Mouse (Mus musculus) megakaryocyte-erythroid progenitor cell, adult 5-6 weeks (primary cell): ENCODE results near the gene Dstyk. TPM values are rescaled to one million over a fixed set of nuclear protein-coding genes. Genes with fewer than 3 reads are reported as not detected.

Experiments
- ATAC-seq: replicated peaks from 2 replicates; pipeline ENCODE4 v1.8.0; 2016; ENCODE audit warnings: mild to moderate bottlenecking, inconsistent platforms; ENCODE audit not compliant: severe bottlenecking, poor library complexity, low FRiP score, low TSS enrichment
- total RNA-seq, 2 experiments: library from RNA; stranded (forward) in 1 of 2; stranded (reverse) in 1 of 2; fragments of 200-1000, 215-1000 nt in 1 of 2; fragments of >200 nt in 1 of 2; fragmentation: Nextera tagmentation in 1 of 2; gene quantifications; 2 replicates each; pipeline ENCODE4 v1.2.3; 2014 to 2017

Gene Dstyk
- total RNA-seq, 2 experiments from 2014 or later, result 3.8 to 5.1 TPM

- ATAC-seq, result no peak
These were observed 66.4 kb downstream of the Dstyk start for GRCm38 (mm10) chr1:132483759-132484158.

GRCm38 (mm10) chr1:132500535-132500934 lies 83.2 kb downstream of the Dstyk start:
- ATAC-seq, result no peak

GRCm38 (mm10) chr1:132505155-132505554 lies 87.8 kb downstream of the Dstyk start:
- ATAC-seq, result no peak

GRCm38 (mm10) chr1:132506058-132506457 lies 88.7 kb downstream of the Dstyk start, which contains the start of gene Tmem81:
Gene Tmem81, plus strand, starts transcription at chr1:132506230.
- no peak for ATAC-seq

GRCm38 (mm10) chr1:132506656-132507055 lies 89.3 kb downstream of the Dstyk start:
- ATAC-seq, result no peak

- ATAC-seq, result no peak
These were observed 92.4 kb downstream of the Dstyk start for GRCm38 (mm10) chr1:132509771-132510170.

- no peak for ATAC-seq
These were observed 94.2 kb downstream of the Dstyk start for GRCm38 (mm10) chr1:132511521-132511920.

- ATAC-seq, result no peak
These were observed 94.8 kb downstream of the Dstyk start for GRCm38 (mm10) chr1:132512106-132512505.

- no peak for ATAC-seq
These were observed 98.0 kb downstream of the Dstyk start for GRCm38 (mm10) chr1:132515339-132515738.

Other genes starting within 250 kb of the Dstyk start
- gene Lemd1, start 226.1 kb upstream of the Dstyk start, total RNA-seq (2014; fragmentation: Nextera tagmentation), result not detected in 2 replicates
- gene Lemd1, start 226.1 kb upstream of the Dstyk start, total RNA-seq (2017), result not detected in 2 replicates
- not detected in 2 replicates for gene AC124108.1, start 226.1 kb upstream of the Dstyk start, total RNA-seq (2014; fragmentation: Nextera tagmentation)
- not detected in 2 replicates for gene AC124108.1, start 226.1 kb upstream of the Dstyk start, total RNA-seq (2017)
- not detected in 2 replicates for gene Gm10188, start 187.8 kb upstream of the Dstyk start, total RNA-seq (2014; fragmentation: Nextera tagmentation)
- not detected in 2 replicates for gene Gm10188, start 187.8 kb upstream of the Dstyk start, total RNA-seq (2017)
- gene Klhdc8a, start 118.9 kb upstream of the Dstyk start, total RNA-seq (2014; fragmentation: Nextera tagmentation), result not detected in 2 replicates
- not detected in 2 replicates for gene Klhdc8a, start 118.9 kb upstream of the Dstyk start, total RNA-seq (2017)
- 3.7 and 4.9 TPM in 2 replicates for gene Nuak2, start 101.4 kb upstream of the Dstyk start, total RNA-seq (2014; fragmentation: Nextera tagmentation)
- gene Nuak2, start 101.4 kb upstream of the Dstyk start, total RNA-seq (2017), result 0.70 and 4.4 TPM in 2 replicates
- gene Tmcc2, start 26.3 kb upstream of the Dstyk start, total RNA-seq (2014; fragmentation: Nextera tagmentation), result 7.3 and 12.5 TPM in 2 replicates
- gene Tmcc2, start 26.3 kb upstream of the Dstyk start, total RNA-seq (2017), result 3.2 and 4.8 TPM in 2 replicates
- gene Rbbp5, start 59.8 kb downstream of the Dstyk start, total RNA-seq (2014; fragmentation: Nextera tagmentation), result 48.7 and 52.0 TPM in 2 replicates
- 81.3 and 83.9 TPM in 2 replicates for gene Rbbp5, start 59.8 kb downstream of the Dstyk start, total RNA-seq (2017)
- gene Tmem81, start 88.7 kb downstream of the Dstyk start, total RNA-seq (2014; fragmentation: Nextera tagmentation), result 8.0 and 11.4 TPM in 2 replicates
- 2.3 and 7.4 TPM in 2 replicates for gene Tmem81, start 88.7 kb downstream of the Dstyk start, total RNA-seq (2017)
- not detected in 2 replicates for gene Cntn2, start 125.7 kb downstream of the Dstyk start, total RNA-seq (2014; fragmentation: Nextera tagmentation)
- gene Cntn2, start 125.7 kb downstream of the Dstyk start, total RNA-seq (2017), result not detected in 2 replicates